Mouse (Mus musculus): ENCODE measurements around the gene Tagln3. TPM values are rescaled to one million over a fixed set of nuclear protein-coding genes. Genes with fewer than 3 reads are reported as not detected.
A peak's percentile ranks its signal among the peaks of the same experiment; 100 is the strongest.

Gene Tagln3
- not detected in 2 replicates for polyA plus RNA-seq (2012; ENCODE audit: insufficient read depth, insufficient read length, missing spikeins)

- H3K4me3 ChIP-seq (ENCODE audit: insufficient read depth, low read depth, low read length), result peak within 1 kb of the TSS; percentile 37
- no peak within 1 kb of the TSS for H3K27ac ChIP-seq (replicated peaks; ENCODE audit: low read depth, low read length)
Measured at GRCm38 (mm10) chr16:45724061-45724741, at the start of gene Tagln3. Gene Tagln3 (minus strand): TSS chr16:45724608.

GRCm38 (mm10) chr16:45770914-45771313 is 46.5 kb upstream of the Tagln3 start:
- no peak overlapping the region for H3K4me3 ChIP-seq (ENCODE audit: insufficient read depth, low read depth, low read length)
- H3K27ac ChIP-seq (replicated peaks; ENCODE audit: low read depth, low read length), result no peak overlapping the region

More at GRCm38 (mm10) chr16:45724061-45724741, at the start of gene Tagln3:
- H3K4me1 ChIP-seq (ENCODE audit: control insufficient read depth, insufficient read depth, insufficient read length, low read length), result no peaks in the 10 kb centered on the region

DNA sequence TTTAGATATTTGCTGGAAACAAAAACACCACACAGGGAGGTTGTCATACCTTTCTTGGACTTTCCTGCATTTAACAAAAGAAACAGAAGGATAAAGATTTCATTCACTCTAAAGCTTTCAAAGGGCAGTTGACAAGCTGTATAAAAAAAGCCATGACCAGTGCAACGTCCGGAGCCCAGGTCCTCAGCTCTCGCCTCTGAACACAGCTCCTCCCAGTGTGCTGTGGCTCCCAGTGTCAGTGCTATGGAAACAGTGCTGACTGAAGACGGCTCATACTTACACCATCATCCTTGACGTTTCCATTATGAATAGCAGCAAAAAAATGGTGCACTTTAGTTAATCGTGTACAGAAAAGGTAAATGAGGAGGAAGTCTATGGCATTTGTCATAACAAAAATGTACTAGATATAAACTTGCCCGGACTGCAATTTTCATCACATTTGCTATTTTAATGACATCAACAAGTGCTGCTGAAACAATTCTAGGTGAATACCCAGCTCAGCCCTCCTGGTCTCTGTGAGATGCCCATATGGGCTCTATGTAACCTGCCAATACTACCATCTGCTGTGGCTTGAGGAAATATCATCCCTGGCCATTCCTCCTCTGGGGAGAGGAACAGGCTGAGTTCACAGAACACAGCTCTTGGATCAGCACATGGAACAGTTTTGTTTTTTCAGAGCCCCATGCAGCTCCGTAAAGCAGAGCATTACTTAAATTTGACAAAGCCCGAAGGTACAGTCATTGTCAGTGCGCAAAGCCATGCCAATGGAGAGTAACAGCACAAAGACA is 43.6 kb upstream of the Tagln3 start:
- peak overlapping the region; percentile 53 for H3K27ac ChIP-seq (replicated peaks; ENCODE audit: low read depth, low read length)
- H3K4me1 ChIP-seq (ENCODE audit: control insufficient read depth, insufficient read depth, insufficient read length, low read length), result 0 out of 2 replicates have a peak, but pooled peaks cover 3% of the 10 kb centered on the region
- H3K4me3 ChIP-seq (ENCODE audit: insufficient read depth, low read depth, low read length), result no peak overlapping the region

More at GRCm38 (mm10) chr16:45770914-45771313, 46.5 kb upstream of the Tagln3 start:
- H3K4me1 ChIP-seq (ENCODE audit: control insufficient read depth, insufficient read depth, insufficient read length, low read length), result no peaks in the 10 kb centered on the region

DNA sequence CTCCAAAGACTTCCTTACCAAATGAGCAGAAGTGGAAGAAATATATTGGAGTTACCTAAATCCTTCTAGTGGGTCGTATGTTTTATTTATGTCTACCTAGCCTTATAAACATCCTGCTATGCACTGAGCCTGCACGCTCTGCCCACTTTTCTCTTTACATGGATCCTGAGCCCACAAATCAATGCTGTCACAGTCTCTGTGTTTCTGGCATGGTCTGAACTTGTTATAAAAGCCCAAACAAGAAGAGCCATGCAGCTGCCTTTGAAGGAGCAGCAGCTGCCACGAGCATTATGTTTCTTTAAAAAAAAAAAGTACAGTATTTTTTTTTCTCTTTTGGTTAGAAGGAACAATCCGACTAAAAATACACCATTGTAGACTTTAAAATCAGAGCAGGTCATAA is 43.0 kb upstream of the Tagln3 start:
- Histone ChIP-seq H3K27ac (replicated peaks; ENCODE audit: low read depth, low read length) (no peak overlapping the region), H3K4me1 (ENCODE audit: control insufficient read depth, insufficient read depth, insufficient read length, low read length) (0 out of 2 replicates have a peak, but pooled peaks cover 3% of the 10 kb centered on the region), H3K4me3 (ENCODE audit: insufficient read depth, low read depth, low read length) (no peak overlapping the region)

- Histone ChIP-seq H3K4me3 (ENCODE audit: insufficient read depth, low read depth, low read length) (no peak overlapping the region), H3K27ac (replicated peaks; ENCODE audit: low read depth, low read length) (no peak overlapping the region), H3K4me1 (ENCODE audit: control insufficient read depth, insufficient read depth, insufficient read length, low read length) (0 out of 2 replicates have a peak, but pooled peaks cover 3% of the 10 kb centered on the region)
Measured at GRCm38 (mm10) chr16:45765801-45766494, 41.5 kb upstream of the Tagln3 start.

DNA sequence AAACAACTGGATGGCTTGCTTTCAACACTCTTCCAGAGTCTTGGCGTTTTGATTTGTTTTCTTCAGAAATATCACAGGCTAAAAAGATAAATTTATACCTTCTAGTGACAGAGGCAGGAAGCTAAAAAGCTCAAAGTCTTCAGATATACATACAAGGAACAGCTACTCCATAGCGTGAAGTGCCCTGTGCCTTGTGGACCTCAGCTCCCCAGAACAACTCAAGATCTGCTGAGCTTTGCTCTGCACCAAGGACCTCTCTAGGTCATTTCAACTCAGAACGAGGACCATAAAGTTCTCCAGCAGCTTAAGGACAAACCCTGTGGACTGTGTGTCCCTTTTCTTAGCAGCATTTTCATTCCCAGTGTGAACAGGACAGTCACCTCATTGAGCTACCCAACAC is 40.7 kb upstream of the Tagln3 start:
- no peak overlapping the region for H3K27ac ChIP-seq (replicated peaks; ENCODE audit: low read depth, low read length)
- 0 out of 2 replicates have a peak, but pooled peaks cover 3% of the 10 kb centered on the region for H3K4me1 ChIP-seq (ENCODE audit: control insufficient read depth, insufficient read depth, insufficient read length, low read length)
- H3K4me3 ChIP-seq (ENCODE audit: insufficient read depth, low read depth, low read length), result no peak overlapping the region

GRCm38 (mm10) chr16:45762859-45763505 is 38.6 kb upstream of the Tagln3 start:
- Histone ChIP-seq H3K27ac (replicated peaks; ENCODE audit: low read depth, low read length) (no peak overlapping the region), H3K4me3 (ENCODE audit: insufficient read depth, low read depth, low read length) (no peak overlapping the region), H3K4me1 (ENCODE audit: control insufficient read depth, insufficient read depth, insufficient read length, low read length) (peaks cover 4% of the 10 kb centered on the region; the same call in 1 of the 2 replicates)

GRCm38 (mm10) chr16:45761425-45761824 is 37.0 kb upstream of the Tagln3 start:
- Histone ChIP-seq H3K27ac (replicated peaks; ENCODE audit: low read depth, low read length) (no peak overlapping the region), H3K4me3 (ENCODE audit: insufficient read depth, low read depth, low read length) (no peak overlapping the region), H3K4me1 (ENCODE audit: control insufficient read depth, insufficient read depth, insufficient read length, low read length) (peaks cover 4% of the 10 kb centered on the region; the same call in 1 of the 2 replicates)

GRCm38 (mm10) chr16:45758726-45759269 is 34.4 kb upstream of the Tagln3 start:
- Histone ChIP-seq H3K4me1 (ENCODE audit: control insufficient read depth, insufficient read depth, insufficient read length, low read length) (peaks cover 2% of the 10 kb centered on the region; the same call in 1 of the 2 replicates), H3K4me3 (ENCODE audit: insufficient read depth, low read depth, low read length) (no peak overlapping the region), H3K27ac (replicated peaks; ENCODE audit: low read depth, low read length) (peak overlapping the region; percentile 83)

- Histone ChIP-seq H3K27ac (replicated peaks; ENCODE audit: low read depth, low read length) (peak overlapping the region; percentile 83), H3K4me1 (ENCODE audit: control insufficient read depth, insufficient read depth, insufficient read length, low read length) (peaks cover 2% of the 10 kb centered on the region; the same call in 1 of the 2 replicates), H3K4me3 (ENCODE audit: insufficient read depth, low read depth, low read length) (no peak overlapping the region)
Measured at GRCm38 (mm10) chr16:45757421-45758078, 33.1 kb upstream of the Tagln3 start.

GRCm38 (mm10) chr16:45756855-45757254 is 32.4 kb upstream of the Tagln3 start:
- Histone ChIP-seq H3K27ac (replicated peaks; ENCODE audit: low read depth, low read length) (peak overlapping the region; percentile 69), H3K4me1 (ENCODE audit: control insufficient read depth, insufficient read depth, insufficient read length, low read length) (peaks cover 2% of the 10 kb centered on the region; the same call in 1 of the 2 replicates), H3K4me3 (ENCODE audit: insufficient read depth, low read depth, low read length) (no peak overlapping the region)

GRCm38 (mm10) chr16:45743591-45744144 is 19.3 kb upstream of the Tagln3 start:
- H3K4me3 ChIP-seq (ENCODE audit: insufficient read depth, low read depth, low read length), result no peak overlapping the region
- H3K4me1 ChIP-seq (ENCODE audit: control insufficient read depth, insufficient read depth, insufficient read length, low read length), result no peaks in the 10 kb centered on the region
- H3K27ac ChIP-seq (replicated peaks; ENCODE audit: low read depth, low read length), result no peak overlapping the region

GRCm38 (mm10) chr16:45742615-45743476 is 18.4 kb upstream of the Tagln3 start, which contains the start of gene Abhd10:
Gene Abhd10 (minus strand): TSS chr16:45742955.
- Histone ChIP-seq H3K27ac (replicated peaks; ENCODE audit: low read depth, low read length) (peak within 1 kb of the TSS; percentile 98), H3K4me3 (ENCODE audit: insufficient read depth, low read depth, low read length) (peak within 1 kb of the TSS; percentile 100), H3K4me1 (ENCODE audit: control insufficient read depth, insufficient read depth, insufficient read length, low read length) (peaks cover 4% of the 10 kb centered on the region)
